Mouse (Mus musculus) intestine, embryonic 15.5 days (tissue): Measurements from ENCODE around the gene Arih2. TPM values are rescaled to one million over a fixed set of nuclear protein-coding genes. Genes with fewer than 3 reads are reported as not detected.

Experiments used
- ATAC-seq: fragments of 200-750 bp; cut with Nextera tagmentation; 2 replicates; pipeline ENCODE4 v1.8.0; 2017; ENCODE audit warnings: moderate TSS enrichment, moderate library complexity
- H3K27ac ChIP-seq: fragments of 300-500 bp; sonication (generic); 2 replicates; pipeline ENCODE4 v1.5.1; 2015; ENCODE audit warnings: mild to moderate bottlenecking, inconsistent platforms
- H3K27me3 ChIP-seq: fragments of 300-500 bp; sonication (generic); replicated peaks from 2 replicates; pipeline ENCODE4 v1.6.1; 2015; ENCODE audit warnings: inconsistent platforms
- H3K36me3 ChIP-seq: fragments of 300-500 bp; sonication (generic); 2 replicates; pipeline ENCODE4 v1.6.1; 2015; ENCODE audit warnings: inconsistent platforms
- H3K4me1 ChIP-seq: fragments of 300-500 bp; sonication (generic); replicated peaks from 2 replicates; pipeline ENCODE4 v1.6.1; 2015; ENCODE audit warnings: inconsistent platforms
- H3K4me2 ChIP-seq: fragments of 300-500 bp; sonication (generic); replicated peaks from 2 replicates; pipeline ENCODE4 v1.6.1; 2015; ENCODE audit warnings: mild to moderate bottlenecking, inconsistent platforms
- H3K4me3 ChIP-seq: fragments of 300-500 bp; sonication (generic); replicated peaks from 2 replicates; pipeline ENCODE4 v1.5.1; 2015; ENCODE audit warnings: inconsistent platforms
- H3K9ac ChIP-seq: fragments of 300-500 bp; sonication (generic); 2 replicates; pipeline ENCODE4 v1.6.1; 2015; ENCODE audit warnings: inconsistent platforms
- H3K9me3 ChIP-seq: fragments of 300-500 bp; sonication (generic); 2 replicates; pipeline ENCODE4 v1.6.1; 2016; ENCODE audit warnings: inconsistent platforms
- WGBS: fragments of 180-500 bp; shearing (Covaris S2); methylation state at CpG from one replicate; pipeline ENCODE4 v1.1.7; 2015; 5-methylcytosine and 5-hydroxymethylcytosine counted together
- polyA plus RNA-seq: library from polyadenylated mRNA; unstranded; fragments of >200 nt; fragmentation: Nextera tagmentation; extraction: Ambion mirVana; gene quantifications from 2 replicates; pipeline ENCODE4 v1.2.1, GENCODE M21; 2015

Arih2 gene
- polyA plus RNA-seq: 41.0 and 46.4 TPM in 2 replicates

- Histone ChIP-seq H3K4me2 (peak within 1 kb of the TSS; percentile 72), H3K9me3 (no peaks in the 10 kb centered on the region), H3K27ac (peak within 1 kb of the TSS; percentile 93), H3K4me3 (peak within 1 kb of the TSS; percentile 85), H3K36me3 (no peaks in the 10 kb centered on the region), H3K4me1 (peaks cover 8% of the 10 kb centered on the region; the same call in 1 of the 2 replicates), H3K9ac (peak within 1 kb of the TSS; percentile 83), H3K27me3 (no peaks in the 10 kb centered on the region)
- peak; percentile 98 for ATAC-seq
- under 1% methylated on average over 110 of the region's 112 CpGs for WGBS
Measured at GRCm38 (mm10) chr9:108648611-108649560, at the start of gene Arih2. TSS of gene Arih2 (minus strand) at chr9:108649386.

GRCm38 (mm10) chr9:108694533-108694932 lies 45.3 kb upstream of the Arih2 start:
- ATAC-seq: no peak
- H3K36me3 ChIP-seq: peaks cover 4% of the 10 kb centered on the region; the same call in 1 of the 2 replicates
- 94% methylated on average over 1 of the region's 1 CpGs for WGBS
- peak overlapping the region; percentile 94 for H3K4me2 ChIP-seq
- no peak overlapping the region for H3K4me3 ChIP-seq
- H3K4me1 ChIP-seq: peaks cover 13% of the 10 kb centered on the region
- no peak overlapping the region for H3K27ac ChIP-seq
- H3K9ac ChIP-seq: no peak overlapping the region
- no peaks in the 10 kb centered on the region for H3K9me3 ChIP-seq
- H3K27me3 ChIP-seq: no peaks in the 10 kb centered on the region

GRCm38 (mm10) chr9:108693946-108694345 lies 44.8 kb upstream of the Arih2 start:
- H3K9ac ChIP-seq: peak overlapping the region; percentile 26; the same call in 1 of the 2 replicates
- WGBS: 73% methylated on average over 4 of the region's 4 CpGs

GRCm38 (mm10) chr9:108692226-108693041 lies 43.2 kb upstream of the Arih2 start:
- Histone ChIP-seq H3K4me1 (peaks cover 13% of the 10 kb centered on the region), H3K9me3 (no peaks in the 10 kb centered on the region), H3K27me3 (no peaks in the 10 kb centered on the region), H3K4me3 (peak overlapping the region; percentile 85), H3K36me3 (no peaks in the 10 kb centered on the region), H3K4me2 (peak overlapping the region; percentile 94), H3K9ac (peak overlapping the region; percentile 82), H3K27ac (peak overlapping the region; percentile 87)
- WGBS: under 1% methylated on average over 92 of the region's 92 CpGs
- peak; percentile 70 for ATAC-seq

More at GRCm38 (mm10) chr9:108693946-108694345, 44.8 kb upstream of the Arih2 start:
- Histone ChIP-seq H3K27me3 (no peaks in the 10 kb centered on the region), H3K4me1 (peaks cover 13% of the 10 kb centered on the region), H3K27ac (no peak overlapping the region), H3K4me2 (peak overlapping the region; percentile 94), H3K9me3 (no peaks in the 10 kb centered on the region), H3K36me3 (peaks cover 4% of the 10 kb centered on the region; the same call in 1 of the 2 replicates), H3K4me3 (peak overlapping the region; percentile 11; the same call in 1 of the 2 replicates)
- no peak for ATAC-seq

- Histone ChIP-seq H3K4me3 (peak overlapping the region; percentile 85), H3K4me1 (peaks cover 13% of the 10 kb centered on the region), H3K36me3 (no peaks in the 10 kb centered on the region), H3K4me2 (peak overlapping the region; percentile 94), H3K27ac (peak overlapping the region; percentile 87), H3K9me3 (no peaks in the 10 kb centered on the region), H3K27me3 (no peaks in the 10 kb centered on the region), H3K9ac (peak overlapping the region; percentile 82)
- under 1% methylated on average over 42 of the region's 42 CpGs for WGBS
- peak; percentile 91 for ATAC-seq
Measured at GRCm38 (mm10) chr9:108691846-108692225, 42.6 kb upstream of the Arih2 start.

- H3K27ac ChIP-seq: peak overlapping the region; percentile 87
- 62% methylated on average over 8 of the region's 8 CpGs for WGBS
- no peaks in the 10 kb centered on the region for H3K27me3 ChIP-seq
- no peaks in the 10 kb centered on the region for H3K36me3 ChIP-seq
- peak overlapping the region; percentile 82 for H3K9ac ChIP-seq
- no peaks in the 10 kb centered on the region for H3K9me3 ChIP-seq
- peak overlapping the region; percentile 94 for H3K4me2 ChIP-seq
- H3K4me3 ChIP-seq: no peak overlapping the region
- peaks cover 14% of the 10 kb centered on the region for H3K4me1 ChIP-seq
- ATAC-seq: peak; percentile 9; the same call in 1 of the 2 replicates
Measured at GRCm38 (mm10) chr9:108691371-108691770, 42.2 kb upstream of the Arih2 start.

GRCm38 (mm10) chr9:108690914-108691313 lies 41.7 kb upstream of the Arih2 start:
- H3K9ac ChIP-seq: no peak overlapping the region
- H3K4me3 ChIP-seq: no peak overlapping the region
- H3K4me2 ChIP-seq: no peak overlapping the region
- no peaks in the 10 kb centered on the region for H3K36me3 ChIP-seq
- H3K4me1 ChIP-seq: peaks cover 17% of the 10 kb centered on the region
- H3K9me3 ChIP-seq: no peaks in the 10 kb centered on the region
- no peak for ATAC-seq
- WGBS: 78% methylated on average over 6 of the region's 6 CpGs
- H3K27ac ChIP-seq: peak overlapping the region; percentile 87
- no peaks in the 10 kb centered on the region for H3K27me3 ChIP-seq

- Histone ChIP-seq H3K27me3 (no peaks in the 10 kb centered on the region), H3K9ac (no peak overlapping the region), H3K4me1 (peaks cover 14% of the 10 kb centered on the region), H3K4me2 (peak overlapping the region; percentile 17), H3K36me3 (no peaks in the 10 kb centered on the region), H3K27ac (peak overlapping the region; percentile 56; the same call in 1 of the 2 replicates), H3K9me3 (no peaks in the 10 kb centered on the region), H3K4me3 (no peak overlapping the region)
- WGBS: 50% methylated on average over 1 of the region's 1 CpGs
- peak; percentile 44 for ATAC-seq
Measured at GRCm38 (mm10) chr9:108689993-108690392, 40.8 kb upstream of the Arih2 start.

- H3K4me2 ChIP-seq: peak within 1 kb of the TSS; percentile 17; the same call in 1 of the 2 replicates
- 84% methylated on average over 1 of the region's 1 CpGs for WGBS
- peak within 1 kb of the TSS; percentile 56; the same call in 1 of the 2 replicates for H3K27ac ChIP-seq
Measured at GRCm38 (mm10) chr9:108689106-108689505, 39.9 kb upstream of the Arih2 start, which contains the start of gene Prkar2a. TSS of gene Prkar2a (plus strand) at chr9:108689314.

GRCm38 (mm10) chr9:108688451-108688850 lies 39.3 kb upstream of the Arih2 start:
- Histone ChIP-seq H3K27me3 (no peaks in the 10 kb centered on the region), H3K4me1 (peaks cover 9% of the 10 kb centered on the region; the same call in 1 of the 2 replicates), H3K9me3 (no peaks in the 10 kb centered on the region), H3K4me3 (no peak overlapping the region), H3K27ac (no peak overlapping the region), H3K36me3 (no peaks in the 10 kb centered on the region), H3K4me2 (no peak overlapping the region), H3K9ac (no peak overlapping the region)
- no peak for ATAC-seq
- WGBS: 81% methylated on average over 9 of the region's 9 CpGs

More at GRCm38 (mm10) chr9:108689106-108689505, 39.9 kb upstream of the Arih2 start, which contains the start of gene Prkar2a:
- Histone ChIP-seq H3K4me3 (no peak within 1 kb of the TSS), H3K4me1 (peaks cover 13% of the 10 kb centered on the region), H3K9me3 (no peaks in the 10 kb centered on the region), H3K36me3 (no peaks in the 10 kb centered on the region), H3K27me3 (no peaks in the 10 kb centered on the region), H3K9ac (no peak within 1 kb of the TSS)
- ATAC-seq: no peak

GRCm38 (mm10) chr9:108687686-108688085 lies 38.5 kb upstream of the Arih2 start:
- no peak overlapping the region for H3K27ac ChIP-seq
- no peak for ATAC-seq
- H3K4me2 ChIP-seq: no peak overlapping the region
- 74% methylated on average over 2 of the region's 2 CpGs for WGBS
- H3K9me3 ChIP-seq: no peaks in the 10 kb centered on the region
- no peaks in the 10 kb centered on the region for H3K27me3 ChIP-seq
- no peaks in the 10 kb centered on the region for H3K36me3 ChIP-seq
- no peak overlapping the region for H3K9ac ChIP-seq
- H3K4me3 ChIP-seq: no peak overlapping the region
- peaks cover 9% of the 10 kb centered on the region; the same call in 1 of the 2 replicates for H3K4me1 ChIP-seq
